Mouse (Mus musculus): ENCODE data around the gene Cadm1.

Cadm1 gene

GRCm38 (mm10) chr9:47548916-47549315 is 18.9 kb downstream of the Cadm1 start:
- DNase-seq (ENCODE audit: extremely low spot score, low spot score) = no peak

- no peak for DNase-seq (ENCODE audit: extremely low spot score, low spot score)
Observed at GRCm38 (mm10) chr9:47552960-47553575, 23.1 kb downstream of the Cadm1 start.

GRCm38 (mm10) chr9:47560726-47561125 is 30.8 kb downstream of the Cadm1 start:
- no peak for DNase-seq (ENCODE audit: extremely low spot score, low spot score)

- DNase-seq (ENCODE audit: extremely low spot score, low spot score) = no peak
Observed at GRCm38 (mm10) chr9:47561596-47561995, 31.6 kb downstream of the Cadm1 start.

GRCm38 (mm10) chr9:47565088-47565487 is 35.1 kb downstream of the Cadm1 start:
- no peak for DNase-seq (ENCODE audit: extremely low spot score, low spot score)

- DNase-seq (ENCODE audit: extremely low spot score, low spot score) = no peak
Observed at GRCm38 (mm10) chr9:47567873-47568272, 37.9 kb downstream of the Cadm1 start.

GRCm38 (mm10) chr9:47570184-47570583 is 40.2 kb downstream of the Cadm1 start:
- no peak for DNase-seq (ENCODE audit: extremely low spot score, low spot score)

GRCm38 (mm10) chr9:47571461-47571860 is 41.5 kb downstream of the Cadm1 start:
- no peak for DNase-seq (ENCODE audit: extremely low spot score, low spot score)

- DNase-seq (ENCODE audit: extremely low spot score, low spot score) = no peak
Observed at GRCm38 (mm10) chr9:47572132-47572531, 42.2 kb downstream of the Cadm1 start.

GRCm38 (mm10) chr9:47573456-47573855 is 43.5 kb downstream of the Cadm1 start:
- DNase-seq (ENCODE audit: extremely low spot score, low spot score) = no peak

GRCm38 (mm10) chr9:47574710-47575414 is 44.9 kb downstream of the Cadm1 start:
- DNase-seq (ENCODE audit: extremely low spot score, low spot score) = no peak

- DNase-seq (ENCODE audit: extremely low spot score, low spot score) = no peak
Observed at GRCm38 (mm10) chr9:47575764-47576163, 45.8 kb downstream of the Cadm1 start.

- DNase-seq (ENCODE audit: extremely low spot score, low spot score) = no peak
Observed at GRCm38 (mm10) chr9:47579464-47579863, 49.5 kb downstream of the Cadm1 start.

- no peak for DNase-seq (ENCODE audit: extremely low spot score, low spot score)
Observed at GRCm38 (mm10) chr9:47581576-47582365, 51.8 kb downstream of the Cadm1 start.

- DNase-seq (ENCODE audit: extremely low spot score, low spot score) = no peak
Observed at GRCm38 (mm10) chr9:47583241-47583640, 53.3 kb downstream of the Cadm1 start.

- DNase-seq (ENCODE audit: extremely low spot score, low spot score) = no peak
Observed at GRCm38 (mm10) chr9:47586176-47586575, 56.2 kb downstream of the Cadm1 start.

- DNase-seq (ENCODE audit: extremely low spot score, low spot score) = no peak
Observed at GRCm38 (mm10) chr9:47586839-47587238, 56.9 kb downstream of the Cadm1 start.

- no peak for DNase-seq (ENCODE audit: extremely low spot score, low spot score)
Observed at GRCm38 (mm10) chr9:47587577-47588194, 57.7 kb downstream of the Cadm1 start.

GRCm38 (mm10) chr9:47589832-47590231 is 59.9 kb downstream of the Cadm1 start:
- DNase-seq (ENCODE audit: extremely low spot score, low spot score) = no peak

GRCm38 (mm10) chr9:47601541-47601940 is 71.6 kb downstream of the Cadm1 start:
- DNase-seq (ENCODE audit: extremely low spot score, low spot score) = no peak

- DNase-seq (ENCODE audit: extremely low spot score, low spot score) = no peak
Observed at GRCm38 (mm10) chr9:47603971-47604370, 74.0 kb downstream of the Cadm1 start.

GRCm38 (mm10) chr9:47605628-47606027 is 75.7 kb downstream of the Cadm1 start:
- no peak for DNase-seq (ENCODE audit: extremely low spot score, low spot score)
